Mouse (Mus musculus) left cerebral cortex, adult 2 months (tissue): ENCODE data around the gene Klhl12. TPM values are rescaled to one million over a fixed set of nuclear protein-coding genes. Genes with fewer than 3 reads are reported as not detected.
A peak's percentile ranks its signal among the peaks of the same experiment; 100 is the strongest.

Experiments
- DNase-seq, 2 experiments: peaks; one replicate each; pipeline ENCODE4 v3.0.0; 2021 to 2022; ENCODE audit warnings: low spot score in 2 of 2, mixed read lengths in 1 of 2; ENCODE audit errors: extremely low spot score in 1 of 2
- H3K27ac ChIP-seq: fragments of 200-600 bp; 2 replicates; pipeline ENCODE4 v1.8.1; 2022
- H3K4me3 ChIP-seq: fragments of 200-600 bp; 2 replicates; pipeline ENCODE4 v1.8.1; 2022
- CTCF ChIP-seq: fragments of 200-600 bp; IDR thresholded peaks from 2 replicates; pipeline ENCODE4 v1.8.1; 2022; ENCODE audit warnings: antibody characterized with exemption, mild to moderate bottlenecking, moderate library complexity
- intact Hi-C: fragments of 180-260 bp; cut with DNase I; formaldehyde crosslinking; loops from one replicate; pipeline ENCODE4 v1.15.1; 2025
- long read RNA-seq, 2 experiments: library from polyadenylated mRNA; stranded (forward); transcript quantifications; one replicate each; pipeline ENCODE4 v2.0.0; 2021; ENCODE audit warnings: borderline mapping rate in 2 of 2
- total RNA-seq, 2 experiments: library from RNA; stranded (reverse); gene quantifications; 2 replicates each; pipeline ENCODE4 v1.2.3; 2021

The Klhl12 gene
- 10 to 100 TPM; 36.1 to 38.9 TPM for total RNA-seq
- long read RNA-seq, experiment 1, transcript Klhl12-201 (12 exons, 3,408 nt), result major isoform, 17 of 26 reads
- long read RNA-seq, experiment 1, partial matches to known transcripts, result 2 of 26 reads
- long read RNA-seq, experiment 1, other reads (novel, unspliced or antisense), result 6 of 26 reads
- long read RNA-seq, experiment 2, transcript Klhl12-201 (12 exons, 3,408 nt), result major isoform, 9 of 11 reads
- long read RNA-seq, experiment 2, partial matches to known transcripts, result 2 of 11 reads
- long read RNA-seq, experiment 2, other reads (novel, unspliced or antisense), result 0 of 11 reads

- peak; percentile 13 for TF ChIP-seq CTCF
- peak; percentile 95 to 97 for DNase-seq
- H3K27ac ChIP-seq, result peak within 1 kb of the TSS; percentile 94
- intact Hi-C loops, result loop anchor here (1.0 to 5.0 kb wide), 2 partner anchors 37 to 93 kb away; partner anchors contain the start of gene Rabif
- peak within 1 kb of the TSS; percentile 81 for H3K4me3 ChIP-seq
Measured at GRCm38 (mm10) chr1:134454904-134455824, at the start of gene Klhl12. Gene Klhl12, plus strand, starts transcription at chr1:134455531.

GRCm38 (mm10) chr1:134406414-134406771, 48.9 kb upstream of the Klhl12 start:
- H3K4me3 ChIP-seq, result peak overlapping the region; percentile 85
- intact Hi-C loops, result no loop called here
- DNase-seq, result no peak
- no peak overlapping the region for H3K27ac ChIP-seq
- no peak for TF ChIP-seq CTCF

- intact Hi-C loops, result no loop called here
- no peak overlapping the region for H3K27ac ChIP-seq
- no peak for DNase-seq
- no peak for TF ChIP-seq CTCF
- H3K4me3 ChIP-seq, result no peak overlapping the region
Measured at GRCm38 (mm10) chr1:134408080-134408479, 47.3 kb upstream of the Klhl12 start.

- H3K4me3 ChIP-seq, result no peak overlapping the region
- DNase-seq, result no peak
- H3K27ac ChIP-seq, result no peak overlapping the region
- no peak; the same call in none of the 2 replicates for TF ChIP-seq CTCF
- intact Hi-C loops, result no loop called here
Measured at GRCm38 (mm10) chr1:134411706-134412629, 43.4 kb upstream of the Klhl12 start.

- TF ChIP-seq CTCF, result no peak
- intact Hi-C loops, result loop anchor here (2.0 kb wide), 2 partner anchors 51 to 81 kb away; partner anchors contain the start of gene Rabif
- Histone ChIP-seq H3K4me3 (no peak overlapping the region), H3K27ac (no peak overlapping the region)
- no peak for DNase-seq
Measured at GRCm38 (mm10) chr1:134414038-134414437, 41.3 kb upstream of the Klhl12 start.

- H3K27ac ChIP-seq, result peak overlapping the region; percentile 80
- H3K4me3 ChIP-seq, result peak overlapping the region; percentile 95
- intact Hi-C loops, result loop anchor here (2.0 kb wide), 2 partner anchors 52 to 80 kb away; partner anchors contain the start of gene Rabif
- TF ChIP-seq CTCF, result peak; percentile 25
- no peak for DNase-seq
Measured at GRCm38 (mm10) chr1:134414501-134415167, 40.7 kb upstream of the Klhl12 start.

- TF ChIP-seq CTCF, result no peak; the same call in 1 of the 2 replicates
- DNase-seq, result peak; percentile 97
- intact Hi-C loops, result loop anchor here (2.0 kb wide), 2 partner anchors 52 to 80 kb away; partner anchors contain the start of gene Rabif
- H3K27ac ChIP-seq, result peak within 1 kb of the TSS; percentile 97
- peak within 1 kb of the TSS; percentile 95 for H3K4me3 ChIP-seq
Measured at GRCm38 (mm10) chr1:134415168-134415831, 40.0 kb upstream of the Klhl12 start, which contains the start of gene Adipor1. Gene Adipor1, plus strand, starts transcription at chr1:134415378.

- TF ChIP-seq CTCF, result no peak
- DNase-seq, result no peak
- intact Hi-C loops, result no loop called here
- no peak overlapping the region for H3K27ac ChIP-seq
- no peak overlapping the region for H3K4me3 ChIP-seq
Measured at GRCm38 (mm10) chr1:134418414-134418975, 36.8 kb upstream of the Klhl12 start.

GRCm38 (mm10) chr1:134419176-134419575, 36.2 kb upstream of the Klhl12 start:
- no peak for TF ChIP-seq CTCF
- DNase-seq, result no peak
- Histone ChIP-seq H3K4me3 (no peak overlapping the region), H3K27ac (no peak overlapping the region)
- intact Hi-C loops, result no loop called here
